Mouse (Mus musculus) limb, embryonic 14.5 days (tissue): ENCODE measurements around the gene Ifitm1. TPM values are rescaled to one million over a fixed set of nuclear protein-coding genes. Genes with fewer than 3 reads are reported as not detected.
"Not testable (repeated sequence)": the region's sequence is repeated elsewhere in the genome, so short reads cannot be mapped to it uniquely, and the experiment has no call there.

Experiments
- ATAC-seq: fragments of 200-750 bp; cut with Nextera tagmentation; 2 replicates; pipeline ENCODE4 v1.8.0; 2017; ENCODE audit warnings: low read depth, moderate number of reproducible peaks, moderate TSS enrichment; ENCODE audit not compliant: low FRiP score
- DNase-seq: peaks from one replicate; pipeline ENCODE4 v3.0.0-alpha.2; 2015; ENCODE audit warnings: low spot score
- H3K27ac ChIP-seq: fragments of 300-500 bp; sonication (generic); replicated peaks from 2 replicates; pipeline ENCODE4 v1.5.1; 2014; ENCODE audit warnings: low read depth, mild to moderate bottlenecking, low read length, moderate library complexity, mixed read lengths
- H3K27me3 ChIP-seq: fragments of 300-500 bp; sonication (generic); 2 replicates; pipeline ENCODE4 v1.6.1; 2014; ENCODE audit warnings: low read length, mixed read lengths; ENCODE audit not compliant: control insufficient read depth, insufficient read depth
- H3K36me3 ChIP-seq: fragments of 300-500 bp; sonication (generic); 2 replicates; pipeline ENCODE4 v1.6.1; 2014; ENCODE audit warnings: mild to moderate bottlenecking, low read length, moderate library complexity, mixed read lengths; ENCODE audit not compliant: control insufficient read depth, insufficient read depth
- H3K4me1 ChIP-seq: fragments of 300-500 bp; sonication (generic); 2 replicates; pipeline ENCODE4 v1.6.1; 2014; ENCODE audit warnings: antibody characterized with exemption, low read length, mixed read lengths; ENCODE audit not compliant: control insufficient read depth, insufficient read depth
- H3K4me2 ChIP-seq: fragments of 300-500 bp; sonication (generic); replicated peaks from 2 replicates; pipeline ENCODE4 v1.6.1; 2014; ENCODE audit warnings: low read depth, mild to moderate bottlenecking, low read length, moderate library complexity; ENCODE audit not compliant: severe bottlenecking
- H3K4me3 ChIP-seq: fragments of 300-500 bp; sonication (generic); replicated peaks from 2 replicates; pipeline ENCODE4 v1.5.1; 2014; ENCODE audit warnings: low read length
- H3K9ac ChIP-seq: fragments of 300-500 bp; sonication (generic); 2 replicates; pipeline ENCODE4 v1.6.1; 2014; ENCODE audit warnings: mild to moderate bottlenecking, low read depth, low read length, moderate library complexity; ENCODE audit not compliant: severe bottlenecking
- H3K9me3 ChIP-seq: fragments of 300-500 bp; sonication (generic); 2 replicates; pipeline ENCODE4 v1.6.1; 2016; ENCODE audit warnings: low read length; ENCODE audit not compliant: control insufficient read depth
- POLR2A ChIP-seq: fragments of 200-500 bp; IDR thresholded peaks from 2 replicates; pipeline ENCODE4 v1.8.0; 2012; ENCODE audit warnings: inconsistent platforms, mild to moderate bottlenecking, moderate library complexity, borderline replicate concordance; ENCODE audit not compliant: insufficient read depth, insufficient read length; ENCODE audit errors: extremely low read depth
- WGBS: fragments of 180-500 bp; shearing (Covaris S2); extraction: QIAGEN DNeasy Blood & Tissue Kit; methylation state at CpG from one replicate; pipeline ENCODE4 v1.1.7; 2014; 5-methylcytosine and 5-hydroxymethylcytosine counted together
- polyA plus RNA-seq, 2 experiments: library from polyadenylated mRNA; depleted of rRNA in 1 of 2; stranded (reverse) in 1 of 2; unstranded in 1 of 2; fragments of >200 nt; fragmentation: Nextera tagmentation in 1 of 2; extraction: Ambion mirVana in 1 of 2; gene quantifications; 2 replicates each; pipeline versions ENCODE4 v1.2.1 to v1.2.3; 2012 to 2014

Gene Ifitm1
- polyA plus RNA-seq, 2 experiments = 55.4 to 68.1 TPM

- no peaks in the 10 kb centered on the region for H3K9me3 ChIP-seq
- H3K27me3 ChIP-seq = no peaks in the 10 kb centered on the region
- no peaks in the 10 kb centered on the region for H3K36me3 ChIP-seq
- peak overlapping the region; percentile 56 for H3K4me2 ChIP-seq
- TF ChIP-seq POLR2A = no peak
- no peak for DNase-seq
- 82% methylated on average over 9 of the region's 9 CpGs for WGBS
- peak overlapping the region; percentile 32 for H3K4me3 ChIP-seq
- H3K9ac ChIP-seq = 0 out of 2 replicates have a peak overlapping the region, but pooled peaks have one; percentile 43
- H3K4me1 ChIP-seq = peaks cover 17% of the 10 kb centered on the region
- ATAC-seq = no peak
- no peak overlapping the region for H3K27ac ChIP-seq
Measured at GRCm38 (mm10) chr7:141009665-141010064, 42.6 kb downstream of the Ifitm1 start.

- TF ChIP-seq POLR2A = no peak
- peak within 1 kb of the TSS; percentile 56 for H3K4me2 ChIP-seq
- peak within 1 kb of the TSS; percentile 43 for H3K9ac ChIP-seq
- peaks cover 17% of the 10 kb centered on the region for H3K4me1 ChIP-seq
- H3K36me3 ChIP-seq = no peaks in the 10 kb centered on the region
- H3K27ac ChIP-seq = peak within 1 kb of the TSS; percentile 45; the same call in 1 of the 2 replicates
- peak; percentile 61 for DNase-seq
- ATAC-seq = peak; percentile 55
- peak within 1 kb of the TSS; percentile 32 for H3K4me3 ChIP-seq
- no peaks in the 10 kb centered on the region for H3K27me3 ChIP-seq
- H3K9me3 ChIP-seq = no peaks in the 10 kb centered on the region
- 5% methylated on average over 10 of the region's 10 CpGs for WGBS
Measured at GRCm38 (mm10) chr7:141010593-141010992, 43.6 kb downstream of the Ifitm1 start, which contains the start of gene Ifitm3. Ifitm3 (minus strand) TSS chr7:141010770.

GRCm38 (mm10) chr7:141011238-141011770, 44.3 kb downstream of the Ifitm1 start:
- 0 out of 2 replicates have a peak overlapping the region, but pooled peaks have one; percentile 43 for H3K9ac ChIP-seq
- H3K4me1 ChIP-seq = peaks cover 17% of the 10 kb centered on the region
- no peak overlapping the region for H3K4me2 ChIP-seq
- H3K27me3 ChIP-seq = no peaks in the 10 kb centered on the region
- H3K36me3 ChIP-seq = no peaks in the 10 kb centered on the region
- TF ChIP-seq POLR2A = no peak
- no peak for DNase-seq
- peak overlapping the region; percentile 45; the same call in 1 of the 2 replicates for H3K27ac ChIP-seq
- no peak overlapping the region for H3K4me3 ChIP-seq
- ATAC-seq = no peak
- H3K9me3 ChIP-seq = no peaks in the 10 kb centered on the region
- WGBS = 83% methylated on average over 7 of the region's 7 CpGs

- Histone ChIP-seq H3K36me3 (no peaks in the 10 kb centered on the region), H3K9me3 (no peaks in the 10 kb centered on the region), H3K4me3 (no peak overlapping the region), H3K27ac (no peak overlapping the region), H3K27me3 (no peaks in the 10 kb centered on the region), H3K9ac (no peak overlapping the region), H3K4me1 (no peaks in the 10 kb centered on the region), H3K4me2 (no peak overlapping the region)
- 77% methylated on average over 10 of the region's 10 CpGs for WGBS
- no peak for DNase-seq
- no peak for TF ChIP-seq POLR2A
- no peak for ATAC-seq
Measured at GRCm38 (mm10) chr7:141016707-141017697, 50.0 kb downstream of the Ifitm1 start.

GRCm38 (mm10) chr7:141017824-141018223, 50.8 kb downstream of the Ifitm1 start, which contains the start of gene Ifitm6:
Ifitm6 (minus strand) TSS chr7:141017924.
- not testable (repeated sequence) for DNase-seq, H3K4me1 ChIP-seq, H3K9ac ChIP-seq, H3K36me3 ChIP-seq, H3K27me3 ChIP-seq, H3K9me3 ChIP-seq, H3K4me3 ChIP-seq, H3K4me2 ChIP-seq, H3K27ac ChIP-seq, ATAC-seq
- 77% methylated on average over 1 of the region's 1 CpGs for WGBS
